Mouse (Mus musculus): ENCODE measurements around the gene Lcn10. TPM values are rescaled to one million over a fixed set of nuclear protein-coding genes. Genes with fewer than 3 reads are reported as not detected.
A peak's percentile ranks its signal among the peaks of the same experiment; 100 is the strongest.
"Not testable (repeated sequence)": the region's sequence is repeated elsewhere in the genome, so short reads cannot be mapped to it uniquely, and the experiment has no call there.

The Lcn10 gene
- polyA plus RNA-seq, 1 experiment from 2014 or later, result not detected

DNA sequence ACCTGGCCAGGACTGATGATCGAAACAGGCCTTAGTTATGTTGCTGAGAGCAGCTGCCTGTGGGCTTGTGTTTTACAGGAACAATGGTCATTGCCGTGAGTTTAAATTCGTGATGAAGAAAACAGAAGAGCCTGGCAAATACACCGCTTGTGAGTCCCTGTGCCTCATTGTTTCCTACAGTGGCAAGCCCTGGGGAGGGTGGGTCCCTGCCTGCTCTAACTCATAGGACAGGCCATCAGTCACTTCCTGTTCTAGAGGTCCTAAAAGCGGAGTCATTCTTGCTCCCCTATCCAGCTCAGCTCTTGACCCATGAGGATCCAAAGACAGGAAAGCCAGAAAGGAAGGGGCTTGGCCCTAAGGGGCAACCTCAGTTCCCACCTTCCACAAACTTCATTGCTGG is 18.5 kb downstream of the Lcn10 start:
- H3K9ac ChIP-seq (replicated peaks), result no peak overlapping the region
- H3K4me1 ChIP-seq (ENCODE audit: insufficient read depth), result no peaks in the 10 kb centered on the region
- no peak overlapping the region for H3K4me3 ChIP-seq (ENCODE audit: low read depth, low read length)
- H3K4me2 ChIP-seq (ENCODE audit: low read depth, low read length), result no peak overlapping the region
- H3K27me3 ChIP-seq (ENCODE audit: insufficient read depth, low read length), result no peaks in the 10 kb centered on the region
- no peak for TF ChIP-seq CTCF (IDR thresholded peaks at IDR 0.05; ENCODE audit: low read depth)
- no peak for TF ChIP-seq EP300 (IDR thresholded peaks at IDR 0.05; ENCODE audit: low read depth)
- no peak overlapping the region for H3K27ac ChIP-seq (ENCODE audit: low read depth)
- no peaks in the 10 kb centered on the region for H3K36me3 ChIP-seq (replicated peaks; ENCODE audit: insufficient read depth, low read length)
- ATAC-seq (no peak), DNase-seq (no peak)
- 47% methylated on average over 5 of the region's 5 CpGs for WGBS (ENCODE audit: insufficient replicate concordance)
- no peaks in the 10 kb centered on the region for H3K9me3 ChIP-seq (ENCODE audit: low read length)

DNA sequence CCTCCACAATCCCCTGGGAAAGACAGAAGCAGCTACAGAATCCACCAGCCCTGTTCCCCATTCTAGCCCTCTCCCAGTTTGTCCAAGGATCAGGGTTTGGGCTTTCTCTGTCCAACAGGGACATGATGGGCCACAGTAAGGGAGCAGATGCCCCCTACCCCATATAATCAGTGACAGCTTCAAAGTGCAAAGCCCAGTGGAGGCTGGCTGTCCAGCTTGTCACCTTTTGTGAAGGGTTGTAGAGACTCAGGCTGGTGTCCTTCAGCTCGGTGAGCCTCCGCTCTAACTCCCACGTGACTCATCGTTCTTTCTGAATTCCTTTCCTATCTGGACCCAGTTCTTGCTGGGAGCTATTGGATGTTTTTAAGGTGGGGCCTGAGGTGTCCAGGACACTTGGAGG is 21.2 kb downstream of the Lcn10 start:
- WGBS (ENCODE audit: insufficient replicate concordance), result 70% methylated on average over 4 of the region's 4 CpGs
- no peak for DNase-seq
- peaks cover 8% of the 10 kb centered on the region for H3K4me1 ChIP-seq (ENCODE audit: insufficient read depth)
- TF ChIP-seq EP300 (IDR thresholded peaks at IDR 0.05; ENCODE audit: low read depth) (no peak), CTCF (IDR thresholded peaks at IDR 0.05; ENCODE audit: low read depth) (no peak)
- H3K4me2 ChIP-seq (ENCODE audit: low read depth, low read length), result no peak overlapping the region
- no peak for ATAC-seq
- no peaks in the 10 kb centered on the region for H3K9me3 ChIP-seq (ENCODE audit: low read length)
- no peaks in the 10 kb centered on the region for H3K27me3 ChIP-seq (ENCODE audit: insufficient read depth, low read length)
- H3K36me3 ChIP-seq (replicated peaks; ENCODE audit: insufficient read depth, low read length), result no peaks in the 10 kb centered on the region
- H3K9ac ChIP-seq (replicated peaks), result no peak overlapping the region
- H3K4me3 ChIP-seq (ENCODE audit: low read depth, low read length), result no peak overlapping the region
- H3K27ac ChIP-seq (ENCODE audit: low read depth), result no peak overlapping the region

DNA sequence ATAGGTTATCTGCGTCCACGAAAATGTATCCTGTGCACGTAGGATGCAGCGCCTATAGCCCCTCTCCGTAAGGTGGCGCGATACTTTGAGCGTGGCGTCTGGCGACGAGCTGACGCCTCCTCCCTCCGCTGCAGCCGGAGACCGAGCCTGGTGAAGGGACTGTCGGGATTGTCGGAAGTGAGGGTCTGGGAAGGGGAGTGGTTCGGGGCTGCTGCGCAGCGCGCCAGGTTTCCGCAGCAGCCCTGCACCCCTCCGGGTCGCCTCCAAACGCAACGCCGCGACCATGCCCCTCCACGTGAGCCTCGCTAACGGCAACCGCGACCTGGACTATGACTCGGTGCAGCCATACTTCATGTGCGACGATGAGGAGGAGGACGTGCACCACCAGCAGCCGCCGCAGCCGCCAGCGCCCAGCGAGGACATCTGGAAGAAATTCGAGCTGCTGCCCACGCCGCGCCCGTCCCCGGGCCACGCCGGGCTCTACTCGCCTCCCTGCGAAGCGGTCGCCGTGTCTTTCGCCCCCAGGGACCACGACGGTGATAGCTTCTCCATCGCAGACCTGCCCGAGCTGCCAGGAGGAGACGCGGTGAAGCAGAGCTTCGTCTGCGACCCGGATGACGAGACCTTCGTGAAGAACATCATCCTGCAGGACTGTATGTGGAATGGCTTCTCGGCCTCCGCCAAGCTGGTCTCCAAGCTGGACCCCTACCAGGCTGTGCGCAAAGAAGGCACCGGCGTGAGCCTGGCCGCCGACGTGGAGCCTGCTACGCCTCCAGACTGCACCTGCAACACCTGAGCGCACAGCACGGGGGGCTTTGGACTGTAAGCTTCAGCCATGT is 24.3 kb downstream of the Lcn10 start, which contains the start of gene Bmyc:
Gene Bmyc (plus strand): TSS at position 97 of the 839 bp plus-strand sequence.
- no peaks in the 10 kb centered on the region for H3K36me3 ChIP-seq (replicated peaks; ENCODE audit: insufficient read depth, low read length)
- DNase-seq (peak; percentile 58), ATAC-seq (peak; percentile 72)
- H3K4me1 ChIP-seq (ENCODE audit: insufficient read depth), result peaks cover 8% of the 10 kb centered on the region
- peak within 1 kb of the TSS; percentile 86 for H3K4me2 ChIP-seq (ENCODE audit: low read depth, low read length)
- TF ChIP-seq CTCF (IDR thresholded peaks at IDR 0.05; ENCODE audit: low read depth), result peak; percentile 61
- no peak for TF ChIP-seq EP300 (IDR thresholded peaks at IDR 0.05; ENCODE audit: low read depth)
- H3K27ac ChIP-seq (ENCODE audit: low read depth), result no peak within 1 kb of the TSS
- H3K9ac ChIP-seq (replicated peaks), result peak within 1 kb of the TSS; percentile 55
- under 1% methylated on average over 75 of the region's 78 CpGs for WGBS (ENCODE audit: insufficient replicate concordance)
- H3K4me3 ChIP-seq (ENCODE audit: low read depth, low read length), result peak within 1 kb of the TSS; percentile 60
- H3K9me3 ChIP-seq (ENCODE audit: low read length), result no peaks in the 10 kb centered on the region
- H3K27me3 ChIP-seq (ENCODE audit: insufficient read depth, low read length), result no peaks in the 10 kb centered on the region

DNA sequence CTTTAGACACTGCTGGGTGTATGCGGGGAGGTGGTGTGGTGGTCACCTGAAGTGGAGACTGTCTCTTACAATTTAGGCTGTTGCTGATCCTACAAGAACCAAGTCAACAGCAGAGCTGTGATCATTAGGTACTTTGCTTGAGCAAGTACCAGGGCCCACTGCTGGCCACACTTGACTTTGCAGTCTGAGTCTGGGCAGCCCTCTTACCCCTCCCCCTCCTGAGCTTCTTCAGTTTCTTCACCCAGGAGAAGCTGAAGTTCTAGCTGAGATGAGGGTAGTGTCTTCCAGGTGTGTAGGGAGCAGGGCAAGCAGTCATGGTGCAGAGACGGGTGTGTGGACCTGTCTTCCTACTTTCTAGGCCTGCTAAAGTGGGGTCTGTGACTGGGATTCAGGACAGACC is 25.6 kb downstream of the Lcn10 start:
- DNase-seq (peak; percentile 17), ATAC-seq (no peak)
- H3K4me2 ChIP-seq (ENCODE audit: low read depth, low read length), result 0 out of 2 replicates have a peak overlapping the region, but pooled peaks have one; percentile 34
- H3K4me3 ChIP-seq (ENCODE audit: low read depth, low read length), result no peak overlapping the region
- no peak overlapping the region for H3K27ac ChIP-seq (ENCODE audit: low read depth)
- WGBS (ENCODE audit: insufficient replicate concordance), result 61% methylated on average over 2 of the region's 2 CpGs
- H3K9me3 ChIP-seq (ENCODE audit: low read length), result no peaks in the 10 kb centered on the region
- peaks cover 8% of the 10 kb centered on the region for H3K4me1 ChIP-seq (ENCODE audit: insufficient read depth)
- no peaks in the 10 kb centered on the region for H3K27me3 ChIP-seq (ENCODE audit: insufficient read depth, low read length)
- no peaks in the 10 kb centered on the region for H3K36me3 ChIP-seq (replicated peaks; ENCODE audit: insufficient read depth, low read length)
- TF ChIP-seq EP300 (IDR thresholded peaks at IDR 0.05; ENCODE audit: low read depth) (no peak), CTCF (IDR thresholded peaks at IDR 0.05; ENCODE audit: low read depth) (peak; percentile 17; the same call in 1 of the 2 replicates)
- no peak overlapping the region for H3K9ac ChIP-seq (replicated peaks)

DNA sequence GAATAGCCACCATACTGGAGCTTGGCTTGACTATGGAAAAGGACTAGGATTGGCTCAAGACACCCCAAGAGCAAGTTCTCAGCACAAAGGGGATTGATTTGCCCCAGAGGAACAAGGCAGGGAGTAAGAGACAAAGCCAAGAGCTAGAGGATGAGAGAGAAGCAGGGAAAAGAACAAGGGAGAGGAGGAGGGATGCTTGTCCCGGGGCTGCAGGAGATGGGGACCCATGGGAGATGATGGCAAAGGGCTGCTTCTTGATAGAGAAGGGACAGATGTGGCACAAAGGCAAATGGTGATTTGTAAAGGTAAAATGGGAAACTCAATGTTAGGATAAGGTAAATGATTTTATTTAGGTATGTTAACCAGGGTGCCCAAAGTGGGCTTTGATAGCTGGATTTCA is 26.5 kb downstream of the Lcn10 start:
- DNase-seq; H3K36me3 ChIP-seq (replicated peaks; ENCODE audit: insufficient read depth, low read length); H3K4me3 ChIP-seq (ENCODE audit: low read depth, low read length); H3K9ac ChIP-seq (replicated peaks); H3K27me3 ChIP-seq (ENCODE audit: insufficient read depth, low read length); ATAC-seq; H3K4me2 ChIP-seq (ENCODE audit: low read depth, low read length); H3K4me1 ChIP-seq (ENCODE audit: insufficient read depth); H3K9me3 ChIP-seq (ENCODE audit: low read length); H3K27ac ChIP-seq (ENCODE audit: low read depth): not testable (repeated sequence)
- 84% methylated on average over 1 of the region's 1 CpGs for WGBS (ENCODE audit: insufficient replicate concordance)

DNA sequence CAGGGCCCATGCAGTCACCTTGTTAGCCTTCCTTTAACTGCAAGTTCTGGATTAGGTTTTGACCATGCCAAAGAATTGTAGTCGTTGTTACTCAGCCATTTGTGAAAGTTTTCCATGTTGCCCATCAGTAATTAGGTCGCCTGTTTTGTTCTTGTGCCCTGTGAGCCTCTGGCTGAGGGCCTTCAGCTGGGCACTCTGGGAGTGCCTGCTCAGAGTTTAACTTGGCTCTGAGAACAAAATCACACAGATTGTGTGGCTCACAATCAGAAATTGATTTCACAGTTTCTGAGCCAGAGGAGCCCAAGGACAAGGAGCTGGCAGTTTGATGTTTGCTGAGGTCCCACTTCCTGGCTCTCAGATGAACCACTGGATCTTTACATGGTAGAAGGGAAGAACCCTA is 27.3 kb downstream of the Lcn10 start:
- not testable (repeated sequence) for H3K4me1 ChIP-seq (ENCODE audit: insufficient read depth); H3K36me3 ChIP-seq (replicated peaks; ENCODE audit: insufficient read depth, low read length); H3K27ac ChIP-seq (ENCODE audit: low read depth); H3K4me2 ChIP-seq (ENCODE audit: low read depth, low read length); H3K27me3 ChIP-seq (ENCODE audit: insufficient read depth, low read length); H3K4me3 ChIP-seq (ENCODE audit: low read depth, low read length); H3K9ac ChIP-seq (replicated peaks); ATAC-seq; H3K9me3 ChIP-seq (ENCODE audit: low read length); DNase-seq
- WGBS (ENCODE audit: insufficient replicate concordance), result 74% methylated on average over 2 of the region's 2 CpGs

DNA sequence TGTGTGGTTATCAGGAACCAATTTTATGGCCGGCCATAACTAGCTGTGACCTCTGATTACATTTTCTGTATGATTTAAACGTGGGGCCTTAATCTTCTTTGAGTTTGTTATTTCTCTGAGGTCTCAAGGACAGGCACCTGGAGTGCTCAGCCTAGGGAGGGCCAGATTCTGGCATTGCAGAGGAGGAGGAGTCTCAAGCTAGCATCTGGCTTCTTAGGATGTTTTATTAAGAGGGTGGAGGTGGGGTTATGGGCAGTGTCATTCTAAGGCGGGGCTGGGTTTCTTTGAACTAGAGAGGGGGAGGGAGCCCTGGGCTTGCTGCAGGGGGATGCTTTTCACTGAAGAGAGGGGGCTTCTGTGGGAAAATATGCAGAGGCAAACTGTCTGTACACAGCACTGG is 29.1 kb downstream of the Lcn10 start:
- not testable (repeated sequence) for H3K9ac ChIP-seq (replicated peaks); H3K36me3 ChIP-seq (replicated peaks; ENCODE audit: insufficient read depth, low read length); H3K4me3 ChIP-seq (ENCODE audit: low read depth, low read length); H3K27ac ChIP-seq (ENCODE audit: low read depth); H3K9me3 ChIP-seq (ENCODE audit: low read length); H3K4me1 ChIP-seq (ENCODE audit: insufficient read depth); H3K27me3 ChIP-seq (ENCODE audit: insufficient read depth, low read length); ATAC-seq; H3K4me2 ChIP-seq (ENCODE audit: low read depth, low read length)
- 49% methylated on average over 3 of the region's 3 CpGs for WGBS (ENCODE audit: insufficient replicate concordance)
- peak; percentile 1 for DNase-seq

Measured in liver, postnatal 0 days (tissue).